Mouse (Mus musculus) liver, embryonic 15.5 days (tissue): Measurements from ENCODE around the gene Cnot2. TPM values are rescaled to one million over a fixed set of nuclear protein-coding genes. Genes with fewer than 3 reads are reported as not detected.

Experiments
- ATAC-seq: fragments of 200-750 bp; cut with Nextera tagmentation; 2 replicates; pipeline ENCODE4 v1.8.0; 2017; ENCODE audit warnings: moderate number of reproducible peaks, mild to moderate bottlenecking, moderate library complexity; ENCODE audit not compliant: insufficient read depth
- H3K27ac ChIP-seq: fragments of 300-500 bp; sonication (generic); replicated peaks from 2 replicates; pipeline ENCODE4 v1.5.1; 2015; ENCODE audit warnings: mild to moderate bottlenecking, inconsistent platforms
- H3K27me3 ChIP-seq: fragments of 300-500 bp; sonication (generic); 2 replicates; pipeline ENCODE4 v1.6.1; 2015; ENCODE audit warnings: mild to moderate bottlenecking, inconsistent platforms
- H3K36me3 ChIP-seq: fragments of 300-500 bp; sonication (generic); replicated peaks from 2 replicates; pipeline ENCODE4 v1.6.1; 2015; ENCODE audit warnings: moderate library complexity, mild to moderate bottlenecking, inconsistent platforms
- H3K4me1 ChIP-seq: fragments of 300-500 bp; sonication (generic); replicated peaks from 2 replicates; pipeline ENCODE4 v1.6.1; 2015; ENCODE audit warnings: inconsistent platforms
- H3K4me2 ChIP-seq: fragments of 300-500 bp; sonication (generic); 2 replicates; pipeline ENCODE4 v1.6.1; 2015; ENCODE audit warnings: moderate library complexity, mild to moderate bottlenecking, inconsistent platforms
- H3K4me3 ChIP-seq: fragments of 300-500 bp; sonication (generic); replicated peaks from 2 replicates; pipeline ENCODE4 v1.5.1; 2015; ENCODE audit warnings: mild to moderate bottlenecking, inconsistent platforms
- H3K9ac ChIP-seq: fragments of 300-500 bp; sonication (generic); 2 replicates; pipeline ENCODE4 v1.6.1; 2015; ENCODE audit warnings: moderate library complexity, mild to moderate bottlenecking, inconsistent platforms
- H3K9me3 ChIP-seq: fragments of 300-500 bp; sonication (generic); replicated peaks from 2 replicates; pipeline ENCODE4 v1.6.1; 2016; ENCODE audit warnings: inconsistent platforms
- WGBS: fragments of 180-500 bp; shearing (Covaris S2); methylation state at CpG from one replicate; pipeline ENCODE4 v1.1.7; 2015; ENCODE audit warnings: mixed read lengths; ENCODE audit not compliant: insufficient replicate concordance; 5-methylcytosine and 5-hydroxymethylcytosine counted together
- polyA plus RNA-seq: library from polyadenylated mRNA; unstranded; fragments of >200 nt; fragmentation: Nextera tagmentation; extraction: Ambion mirVana; gene quantifications from 2 replicates; pipeline ENCODE4 v1.2.1, GENCODE M21; 2015

Gene Cnot2
- polyA plus RNA-seq, 1 experiment from 2014 or later: 36.8 TPM

DNA sequence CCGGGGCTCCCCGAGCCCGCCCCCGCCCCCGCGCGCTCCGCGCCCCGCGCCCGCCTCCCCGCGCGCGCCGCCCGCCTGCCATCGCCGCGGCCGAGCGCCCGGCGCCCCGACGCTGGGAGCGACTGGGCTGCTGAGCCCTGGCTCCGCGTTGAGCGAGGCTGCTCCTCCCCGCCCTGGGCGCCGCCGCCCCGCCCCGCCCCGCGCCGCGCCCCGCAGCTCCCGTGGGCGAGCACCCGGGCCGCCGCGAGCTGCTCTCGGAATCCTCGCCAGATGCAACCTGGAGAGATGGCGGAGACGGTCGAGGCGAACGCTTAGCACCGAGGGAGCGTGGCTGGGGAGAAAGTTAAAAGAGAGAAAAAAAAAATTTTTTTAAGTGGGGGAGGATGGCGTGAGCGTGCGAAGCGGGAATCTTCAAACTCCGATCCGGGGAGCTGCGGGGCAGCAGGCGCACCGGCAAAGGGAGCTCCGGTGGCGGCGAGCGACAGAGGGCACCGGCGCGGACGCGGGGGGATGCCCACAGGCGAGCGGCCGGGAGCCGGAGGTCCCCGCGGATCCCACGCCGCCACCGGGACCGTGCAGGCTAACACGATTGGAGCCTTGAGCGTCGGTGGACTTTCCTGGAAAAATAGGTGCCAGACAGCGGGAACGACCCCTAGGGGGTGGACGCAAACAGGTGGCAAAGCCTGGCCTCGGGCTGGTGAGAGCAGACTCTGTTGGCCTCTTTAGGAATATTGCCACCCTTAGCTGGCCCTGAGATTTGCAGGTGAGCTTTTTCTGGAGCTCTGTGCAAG lies 107.4 kb downstream of the Cnot2 start, which contains the start of gene Kcnmb4:
Gene Kcnmb4 (minus strand): TSS at position 120 of the 791 bp plus-strand sequence.
- ATAC-seq: peak; percentile 44; the same call in 1 of the 2 replicates
- H3K4me1 ChIP-seq: peaks cover 15% of the 10 kb centered on the region
- H3K36me3 ChIP-seq: no peaks in the 10 kb centered on the region
- no peak within 1 kb of the TSS for H3K27ac ChIP-seq
- H3K9ac ChIP-seq: no peak within 1 kb of the TSS
- under 1% methylated on average over 92 of the region's 92 CpGs for WGBS
- peak within 1 kb of the TSS; percentile 75 for H3K4me2 ChIP-seq
- 0 out of 2 replicates have a peak, but pooled peaks cover 2% of the 10 kb centered on the region for H3K9me3 ChIP-seq
- H3K27me3 ChIP-seq: peaks cover 68% of the 10 kb centered on the region
- peak within 1 kb of the TSS; percentile 56 for H3K4me3 ChIP-seq

GRCm38 (mm10) chr10:116473071-116473758 lies 108.1 kb downstream of the Cnot2 start:
- 0 out of 2 replicates have a peak, but pooled peaks cover 2% of the 10 kb centered on the region for H3K9me3 ChIP-seq
- H3K27ac ChIP-seq: no peak overlapping the region
- H3K4me3 ChIP-seq: peak overlapping the region; percentile 56
- peaks cover 15% of the 10 kb centered on the region for H3K4me1 ChIP-seq
- no peak for ATAC-seq
- under 1% methylated on average over 68 of the region's 78 CpGs for WGBS
- H3K4me2 ChIP-seq: peak overlapping the region; percentile 75
- no peaks in the 10 kb centered on the region for H3K36me3 ChIP-seq
- peaks cover 68% of the 10 kb centered on the region for H3K27me3 ChIP-seq
- H3K9ac ChIP-seq: no peak overlapping the region

GRCm38 (mm10) chr10:116472579-116472978 lies 108.7 kb downstream of the Cnot2 start:
- Histone ChIP-seq H3K4me3 (peak overlapping the region; percentile 56), H3K4me2 (peak overlapping the region; percentile 75), H3K27me3 (peaks cover 68% of the 10 kb centered on the region), H3K9me3 (0 out of 2 replicates have a peak, but pooled peaks cover 2% of the 10 kb centered on the region), H3K9ac (no peak overlapping the region), H3K36me3 (no peaks in the 10 kb centered on the region), H3K4me1 (peaks cover 15% of the 10 kb centered on the region), H3K27ac (no peak overlapping the region)
- ATAC-seq: no peak
- 12% methylated on average over 5 of the region's 5 CpGs for WGBS

GRCm38 (mm10) chr10:116470306-116470925 lies 110.9 kb downstream of the Cnot2 start:
- Histone ChIP-seq H3K27ac (no peak overlapping the region), H3K36me3 (no peaks in the 10 kb centered on the region), H3K4me2 (no peak overlapping the region), H3K4me3 (no peak overlapping the region), H3K27me3 (peaks cover 56% of the 10 kb centered on the region), H3K4me1 (peaks cover 15% of the 10 kb centered on the region), H3K9ac (no peak overlapping the region), H3K9me3 (no peaks in the 10 kb centered on the region)
- 70% methylated on average over 11 of the region's 11 CpGs for whole genome bisulfite sequencing
- ATAC-seq: no peak

GRCm38 (mm10) chr10:116468094-116468493 lies 113.2 kb downstream of the Cnot2 start:
- H3K36me3 ChIP-seq: no peaks in the 10 kb centered on the region
- H3K4me1 ChIP-seq: peaks cover 4% of the 10 kb centered on the region
- 52% methylated on average over 5 of the region's 5 CpGs for WGBS
- no peak overlapping the region for H3K9ac ChIP-seq
- no peak for ATAC-seq
- H3K4me2 ChIP-seq: no peak overlapping the region
- peaks cover 32% of the 10 kb centered on the region for H3K27me3 ChIP-seq
- no peak overlapping the region for H3K4me3 ChIP-seq
- H3K27ac ChIP-seq: no peak overlapping the region
- H3K9me3 ChIP-seq: no peaks in the 10 kb centered on the region

GRCm38 (mm10) chr10:116463753-116464345 lies 117.5 kb downstream of the Cnot2 start:
- Histone ChIP-seq H3K4me1 (no peaks in the 10 kb centered on the region), H3K4me2 (no peak overlapping the region), H3K9ac (no peak overlapping the region), H3K36me3 (no peaks in the 10 kb centered on the region), H3K27ac (no peak overlapping the region), H3K9me3 (no peaks in the 10 kb centered on the region), H3K4me3 (no peak overlapping the region), H3K27me3 (no peaks in the 10 kb centered on the region)
- 76% methylated on average over 12 of the region's 12 CpGs for WGBS
- no peak for ATAC-seq

- no peak overlapping the region for H3K4me2 ChIP-seq
- no peaks in the 10 kb centered on the region for H3K4me1 ChIP-seq
- ATAC-seq: no peak
- 77% methylated on average over 9 of the region's 9 CpGs for WGBS
- no peak overlapping the region for H3K27ac ChIP-seq
- H3K9me3 ChIP-seq: no peaks in the 10 kb centered on the region
- no peaks in the 10 kb centered on the region for H3K36me3 ChIP-seq
- H3K4me3 ChIP-seq: no peak overlapping the region
- no peak overlapping the region for H3K9ac ChIP-seq
- no peaks in the 10 kb centered on the region for H3K27me3 ChIP-seq
Observed at GRCm38 (mm10) chr10:116461443-116461842, 119.9 kb downstream of the Cnot2 start.

GRCm38 (mm10) chr10:116458786-116459185 lies 122.5 kb downstream of the Cnot2 start:
- H3K27ac ChIP-seq: no peak overlapping the region
- 75% methylated on average over 9 of the region's 9 CpGs for WGBS
- no peak overlapping the region for H3K4me2 ChIP-seq
- no peak overlapping the region for H3K4me3 ChIP-seq
- ATAC-seq: no peak
- H3K27me3 ChIP-seq: no peaks in the 10 kb centered on the region
- no peak overlapping the region for H3K9ac ChIP-seq
- H3K36me3 ChIP-seq: no peaks in the 10 kb centered on the region
- H3K4me1 ChIP-seq: no peaks in the 10 kb centered on the region
- no peaks in the 10 kb centered on the region for H3K9me3 ChIP-seq

DNA sequence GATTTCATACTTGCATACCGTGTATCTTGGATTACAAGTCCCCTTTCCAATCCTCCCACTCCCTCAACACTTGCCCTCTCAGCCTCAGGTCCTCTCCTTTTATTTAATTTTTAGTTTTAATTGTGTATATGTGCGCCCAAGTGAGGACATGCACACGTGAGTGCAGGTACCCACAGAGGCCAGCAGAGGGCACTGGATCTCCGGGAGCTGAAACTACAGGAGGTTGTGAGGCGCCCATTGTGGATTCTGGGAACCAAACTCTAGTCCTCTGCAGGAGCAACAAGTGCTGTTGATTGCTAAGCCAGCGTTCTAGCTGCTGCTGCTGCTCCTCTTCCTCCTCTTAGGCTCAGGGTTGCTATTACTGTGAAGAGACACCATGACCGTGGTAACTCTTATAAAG lies 128.5 kb downstream of the Cnot2 start:
- no peak for ATAC-seq
- Histone ChIP-seq H3K9ac (no peak overlapping the region), H3K4me3 (no peak overlapping the region), H3K27ac (no peak overlapping the region), H3K9me3 (no peaks in the 10 kb centered on the region), H3K4me1 (no peaks in the 10 kb centered on the region), H3K4me2 (no peak overlapping the region), H3K27me3 (no peaks in the 10 kb centered on the region), H3K36me3 (no peaks in the 10 kb centered on the region)
- WGBS: 63% methylated on average over 7 of the region's 7 CpGs

GRCm38 (mm10) chr10:116450621-116451020 lies 130.7 kb downstream of the Cnot2 start:
- H3K9me3 ChIP-seq: no peaks in the 10 kb centered on the region
- no peak for ATAC-seq
- WGBS: 62% methylated on average over 9 of the region's 9 CpGs
- H3K9ac ChIP-seq: no peak overlapping the region
- H3K4me2 ChIP-seq: no peak overlapping the region
- H3K27me3 ChIP-seq: no peaks in the 10 kb centered on the region
- no peaks in the 10 kb centered on the region for H3K4me1 ChIP-seq
- H3K4me3 ChIP-seq: no peak overlapping the region
- H3K27ac ChIP-seq: no peak overlapping the region
- H3K36me3 ChIP-seq: no peaks in the 10 kb centered on the region

DNA sequence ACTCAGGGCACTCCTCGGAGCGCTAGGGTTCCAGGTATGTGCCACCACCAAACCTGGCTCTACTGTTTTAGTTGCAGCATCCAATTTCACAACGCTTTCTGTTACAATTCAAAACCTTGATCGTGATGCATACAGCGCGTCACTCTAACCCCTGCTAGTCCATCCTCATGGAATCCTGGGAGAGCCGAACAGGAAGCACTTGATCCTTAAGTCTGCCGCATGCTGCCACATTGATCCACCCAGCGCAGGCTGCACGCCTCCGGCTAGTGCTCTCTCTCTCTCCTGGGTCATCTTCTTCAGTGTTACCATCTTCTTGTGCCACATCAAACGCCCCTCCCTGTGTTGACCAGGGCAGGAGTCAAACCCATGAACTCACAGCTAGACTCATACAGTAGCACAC lies 133.1 kb downstream of the Cnot2 start:
- Histone ChIP-seq H3K4me2 (no peak overlapping the region), H3K4me1 (no peaks in the 10 kb centered on the region), H3K27ac (no peak overlapping the region), H3K27me3 (no peaks in the 10 kb centered on the region), H3K36me3 (no peaks in the 10 kb centered on the region), H3K4me3 (no peak overlapping the region), H3K9ac (no peak overlapping the region), H3K9me3 (no peaks in the 10 kb centered on the region)
- ATAC-seq: no peak
- WGBS: 78% methylated on average over 12 of the region's 12 CpGs
